Mouse (Mus musculus) ES-E14 (cell line): ENCODE data around the gene Ppp1r16b. TPM values are rescaled to one million over a fixed set of nuclear protein-coding genes. Genes with fewer than 3 reads are reported as not detected.

Source experiments
- DNase-seq: peaks from one replicate; pipeline ENCODE4 v3.0.0-alpha.2; 2013; ENCODE audit warnings: low read depth, low spot score
- H3K27ac ChIP-seq: 2 replicates; pipeline ENCODE4 v1.5.1; 2012; ENCODE audit warnings: low read depth, mild to moderate bottlenecking, low read length, moderate library complexity, mixed read lengths; ENCODE audit not compliant: poor library complexity, insufficient read depth, severe bottlenecking
- H3K36me3 ChIP-seq: 2 replicates; pipeline ENCODE4 v1.6.1; 2012; ENCODE audit warnings: mild to moderate bottlenecking, low read length, moderate library complexity, mixed read lengths; ENCODE audit not compliant: control insufficient read depth, poor library complexity, insufficient read depth, severe bottlenecking
- H3K4me1 ChIP-seq, 2 experiments: fragments of 150-350 bp in 1 of 2; sonication (generic) in 1 of 2; 2 replicates each; pipeline ENCODE4 v1.6.1; 2012; ENCODE audit warnings: low read length in 2 of 2, mild to moderate bottlenecking in 1 of 2, mixed read lengths in 1 of 2; ENCODE audit not compliant: control insufficient read depth in 2 of 2, insufficient read depth in 2 of 2, poor library complexity in 1 of 2
- H3K4me3 ChIP-seq, 2 experiments: fragments of 150-350 bp in 1 of 2; sonication (generic) in 1 of 2; 2 replicates each; pipeline ENCODE4 v1.5.1; 2012; ENCODE audit warnings: low read length in 2 of 2, low read depth in 1 of 2, mild to moderate bottlenecking in 1 of 2, mixed read lengths in 1 of 2; ENCODE audit not compliant: insufficient read depth in 1 of 2, poor library complexity in 1 of 2, severe bottlenecking in 1 of 2
- H3K9ac ChIP-seq: 2 replicates; pipeline ENCODE4 v1.6.1; 2012; ENCODE audit warnings: low read depth, mild to moderate bottlenecking, low read length, mixed read lengths; ENCODE audit not compliant: poor library complexity, insufficient read depth, severe bottlenecking
- H3K9me3 ChIP-seq: fragments of 150-350 bp; sonication (generic); 2 replicates; pipeline ENCODE4 v1.6.1; 2012; ENCODE audit warnings: low read depth, mild to moderate bottlenecking, low read length; ENCODE audit not compliant: control insufficient read depth, insufficient read depth
- CHD2 ChIP-seq: IDR thresholded peaks from 2 replicates; pipeline ENCODE4 v1.6.1; 2014; ENCODE audit warnings: mild to moderate bottlenecking, low read depth, low read length, inconsistent platforms
- HCFC1 ChIP-seq: IDR thresholded peaks from 2 replicates; pipeline ENCODE4 v1.6.1; 2012; ENCODE audit warnings: low read length, inconsistent platforms, borderline replicate concordance; ENCODE audit not compliant: insufficient read depth
- MAFK ChIP-seq: IDR thresholded peaks from 2 replicates; pipeline ENCODE4 v1.6.1; 2014; ENCODE audit warnings: mild to moderate bottlenecking, low read depth, low read length, inconsistent platforms; ENCODE audit not compliant: insufficient read depth
- ZC3H11A ChIP-seq: IDR thresholded peaks from 2 replicates; pipeline ENCODE4 v1.6.1; 2012; ENCODE audit warnings: low read depth, mild to moderate bottlenecking, inconsistent platforms, low read length, borderline replicate concordance
- ZNF384 ChIP-seq: IDR thresholded peaks from 2 replicates; pipeline ENCODE4 v1.6.1; 2012; ENCODE audit warnings: low read depth, low read length, inconsistent platforms
- in situ Hi-C, 2 experiments: fragments of 600-800 bp; cut with MboI; formaldehyde crosslinking; loops; one replicate each; pipeline ENCODE4 v1.15.1; 2025; ENCODE audit warnings: low sequenced_read_pairs in 2 of 2, inconsistent platforms in 1 of 2; ENCODE audit not compliant: unreplicated experiment in 2 of 2
- total RNA-seq: library from RNA; depleted of rRNA; stranded (reverse); fragments of 300-350 nt; gene quantifications from 2 replicates; pipeline ENCODE4 v1.2.3, GENCODE M21; 2012

The Ppp1r16b gene
- total RNA-seq, 1 experiment = 1.2 TPM

DNA sequence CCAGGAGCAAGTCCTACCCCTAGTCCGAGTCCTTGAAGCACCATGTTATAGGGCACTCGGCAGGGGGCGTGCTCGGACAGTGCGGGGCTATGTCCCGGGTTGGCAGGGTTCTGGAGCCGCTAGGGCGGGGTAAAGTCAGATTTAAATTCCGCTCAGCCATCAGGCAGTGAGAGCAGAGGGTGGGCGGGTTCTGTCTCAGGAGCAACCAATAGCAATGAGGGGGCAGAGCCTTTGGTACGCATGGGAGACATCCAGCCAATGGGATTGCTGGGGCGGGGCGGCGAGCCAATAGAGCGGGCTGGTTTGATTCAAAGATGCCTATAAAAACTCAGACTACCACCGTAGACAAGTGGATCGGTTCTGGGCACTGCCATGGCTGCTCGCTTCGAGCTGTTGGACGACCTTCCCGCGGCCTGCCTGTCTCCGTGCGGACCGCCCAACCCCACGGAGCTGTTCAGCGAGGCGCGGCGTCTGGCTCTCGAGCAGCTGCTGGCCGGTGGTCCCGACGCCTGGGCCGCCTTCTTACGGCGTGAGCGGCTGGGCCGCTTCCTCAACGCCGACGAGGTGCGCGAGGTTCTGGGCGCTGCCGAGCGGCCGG lies 102.6 kb downstream of the Ppp1r16b start, which contains the start of gene Fam83d:
Gene Fam83d, plus strand, starts transcription at position 352 of the 598 bp plus-strand sequence.
- Histone ChIP-seq H3K27ac (no peak within 1 kb of the TSS), H3K4me3 (peak within 1 kb of the TSS; percentile 90 to 94), H3K9ac (peak within 1 kb of the TSS; percentile 90), H3K4me1 (peaks cover 2 to 18% of the 10 kb centered on the region in 2 experiments), H3K9me3 (no peaks in the 10 kb centered on the region), H3K36me3 (peaks cover 2% of the 10 kb centered on the region; the same call in 1 of the 2 replicates)
- TF ChIP-seq ZNF384 = no peak
- no peak for TF ChIP-seq MAFK
- no peak; the same call in 1 of the 2 replicates for TF ChIP-seq HCFC1
- TF ChIP-seq CHD2 = peak; percentile 82; the same call in 1 of the 2 replicates
- peak; percentile 32; the same call in 1 of the 2 replicates for TF ChIP-seq ZC3H11A
- peak; percentile 96 for DNase-seq
- in situ Hi-C loops = no loop called here

DNA sequence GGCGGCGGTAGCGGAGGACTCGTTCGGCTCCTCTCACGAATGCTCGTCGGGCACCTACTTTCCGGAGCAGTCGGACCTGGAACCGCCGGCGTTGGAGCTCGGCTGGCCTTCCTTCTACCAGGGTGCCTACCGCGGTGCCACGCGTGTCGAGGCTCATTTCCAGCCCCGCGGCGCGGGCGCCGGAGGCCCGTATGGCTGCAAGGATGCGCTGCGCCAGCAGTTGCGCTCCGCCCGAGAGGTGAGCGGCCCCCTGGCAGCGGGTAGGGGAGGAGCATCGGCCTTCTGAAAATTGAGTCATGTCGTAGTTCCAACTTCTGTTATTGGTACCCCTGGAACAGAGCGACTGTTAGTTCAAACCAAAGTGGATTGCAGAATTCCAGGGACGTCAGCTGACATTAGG lies 103.2 kb downstream of the Ppp1r16b start:
- no peak overlapping the region for H3K27ac ChIP-seq
- peak overlapping the region; percentile 90 for H3K9ac ChIP-seq
- in situ Hi-C loops = no loop called here
- H3K36me3 ChIP-seq = peaks cover 4% of the 10 kb centered on the region; the same call in 1 of the 2 replicates
- DNase-seq = no peak
- no peaks in the 10 kb centered on the region for H3K9me3 ChIP-seq
- TF ChIP-seq MAFK (no peak), CHD2 (no peak), HCFC1 (no peak), ZNF384 (no peak), ZC3H11A (no peak)
- peaks cover 2 to 18% of the 10 kb centered on the region in 2 experiments for H3K4me1 ChIP-seq
- peak overlapping the region; percentile 90 to 94 for H3K4me3 ChIP-seq

DNA sequence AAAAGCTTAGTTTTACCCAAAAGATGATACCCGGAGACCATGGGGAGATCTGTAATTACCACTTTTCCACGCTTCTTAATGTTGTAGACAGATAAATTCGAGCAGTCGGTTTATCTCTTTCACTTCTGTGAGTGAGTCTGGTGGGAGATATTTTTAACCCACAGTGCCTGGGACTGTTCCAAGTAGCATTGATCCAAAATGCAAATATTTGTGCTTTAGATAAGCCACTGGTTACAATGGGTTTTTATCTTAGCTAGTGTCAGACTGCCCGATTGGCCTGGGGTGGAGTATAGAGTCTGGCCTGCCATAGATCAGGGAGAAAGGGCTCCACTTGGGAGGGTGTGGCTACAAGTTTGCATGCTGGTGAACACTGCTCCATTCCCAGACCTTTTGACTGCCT lies 103.6 kb downstream of the Ppp1r16b start:
- no peak for DNase-seq
- Histone ChIP-seq H3K27ac (no peak overlapping the region), H3K4me1 (peaks cover 2 to 18% of the 10 kb centered on the region in 2 experiments), H3K36me3 (peaks cover 7% of the 10 kb centered on the region; the same call in 1 of the 2 replicates), H3K9me3 (no peaks in the 10 kb centered on the region), H3K9ac (peak overlapping the region; percentile 90; the same call in 1 of the 2 replicates), H3K4me3 (peak overlapping the region; percentile 90 to 94)
- in situ Hi-C loops = no loop called here
- TF ChIP-seq ZC3H11A = no peak
- no peak for TF ChIP-seq CHD2
- no peak for TF ChIP-seq MAFK
- TF ChIP-seq ZNF384 = no peak
- no peak for TF ChIP-seq HCFC1

DNA sequence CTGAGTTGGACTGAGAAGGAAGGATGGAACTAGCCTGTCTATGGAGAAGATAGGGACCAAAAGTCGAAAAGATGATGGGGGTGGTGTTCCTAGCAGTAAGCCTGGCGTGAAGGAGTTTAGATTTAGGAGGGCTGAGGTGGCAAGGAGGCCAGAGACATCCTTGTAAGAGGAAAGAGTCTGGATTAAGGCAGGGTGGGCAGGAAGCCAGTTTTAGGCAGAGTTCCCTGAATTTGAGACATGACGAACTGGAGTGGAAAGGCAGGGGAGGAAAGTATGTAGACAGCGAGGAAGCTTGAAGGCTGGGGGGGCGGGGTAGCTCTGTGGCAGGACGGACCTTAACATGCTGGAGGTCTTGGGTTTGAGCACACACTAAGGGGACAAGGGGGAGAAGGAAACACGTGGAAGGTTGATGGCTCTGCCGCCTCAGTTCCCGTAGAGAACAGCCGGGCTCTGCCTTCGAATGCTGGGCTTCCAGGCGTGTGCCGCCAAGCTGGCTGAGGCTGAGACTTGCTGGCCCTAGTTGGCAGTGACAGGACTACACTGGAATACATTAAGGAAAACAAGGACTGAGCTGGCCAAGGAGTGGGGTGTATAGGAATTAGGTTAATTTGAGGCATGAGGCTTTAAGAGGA lies 105.0 kb downstream of the Ppp1r16b start:
- in situ Hi-C loops = no loop called here
- TF ChIP-seq HCFC1 (no peak), MAFK (no peak), ZC3H11A (no peak), CHD2 (no peak)
- no peak for DNase-seq
- Histone ChIP-seq H3K9ac (no peak overlapping the region), H3K4me1 (peaks cover 2 to 18% of the 10 kb centered on the region in 2 experiments), H3K9me3 (no peaks in the 10 kb centered on the region), H3K4me3 (peak overlapping the region in 1 of 2 experiments; percentile 5; a peak in 1 of 4 replicates), H3K27ac (no peak overlapping the region), H3K36me3 (peaks cover 9% of the 10 kb centered on the region; the same call in 1 of the 2 replicates)
